Mouse (Mus musculus) layer of hippocampus, adult 2 months (tissue): ENCODE measurements around the gene Olfr1413. TPM values are rescaled to one million over a fixed set of nuclear protein-coding genes. Genes with fewer than 3 reads are reported as not detected.

ENCODE experiments used
- DNase-seq, 2 experiments: peaks; one replicate each; pipeline ENCODE4 v3.0.0; 2022; ENCODE audit warnings: low spot score in 2 of 2
- H3K27ac ChIP-seq: fragments of 200-600 bp; 2 replicates; pipeline ENCODE4 v1.8.1; 2022
- H3K4me3 ChIP-seq: fragments of 200-600 bp; 2 replicates; pipeline ENCODE4 v1.8.1; 2022; ENCODE audit warnings: mild to moderate bottlenecking
- CTCF ChIP-seq: fragments of 200-600 bp; conservative IDR thresholded peaks from 2 replicates; pipeline ENCODE4 v1.8.1; 2022; ENCODE audit warnings: antibody characterized with exemption, mild to moderate bottlenecking, moderate library complexity
- total RNA-seq, 2 experiments: library from RNA; stranded (reverse); gene quantifications; 2 replicates each; pipeline ENCODE4 v1.2.3; 2021

The Olfr1413 gene
- total RNA-seq, 2 experiments from 2014 or later = not detected

DNA sequence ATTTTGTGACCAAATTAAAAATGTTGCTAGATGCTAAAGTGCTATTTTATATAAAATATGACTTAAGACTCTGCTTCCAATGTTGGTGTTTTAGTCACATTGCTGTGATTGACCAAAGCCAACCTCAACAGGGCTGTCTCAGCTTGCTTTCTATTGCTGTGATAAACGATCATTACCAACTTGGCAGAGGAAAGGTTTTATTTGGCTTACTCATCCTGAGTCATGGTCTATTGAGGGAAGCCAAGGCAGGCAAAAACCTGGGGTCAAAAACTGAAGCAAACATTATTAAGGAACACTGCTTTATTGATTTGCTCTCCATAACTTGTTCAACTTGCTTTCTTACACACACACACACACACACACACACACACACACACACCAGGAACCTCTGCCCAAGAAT is 44.9 kb downstream of the Olfr1413 start:
- Histone ChIP-seq H3K4me3 (no peak overlapping the region), H3K27ac (no peak overlapping the region)
- no peak for DNase-seq
- no peak for TF ChIP-seq CTCF

- H3K27ac ChIP-seq = no peak within 1 kb of the TSS
- TF ChIP-seq CTCF = no peak
- DNase-seq = no peak
- no peak within 1 kb of the TSS for H3K4me3 ChIP-seq
Measured at GRCm38 (mm10) chr1:92617488-92617887, 46.4 kb downstream of the Olfr1413 start, which contains the start of gene Olfr12. Gene Olfr12 (plus strand): TSS chr1:92617788.

GRCm38 (mm10) chr1:92618360-92618759 is 47.2 kb downstream of the Olfr1413 start:
- Histone ChIP-seq H3K27ac (no peak overlapping the region), H3K4me3 (no peak overlapping the region)
- TF ChIP-seq CTCF = no peak
- DNase-seq = no peak

Other genes with a start within 250 kb of the Olfr1413 start
- 100 to 1,000 TPM; 275 to 279 TPM for gene Ndufa10, start 97.5 kb upstream of the Olfr1413 start, total RNA-seq
- not detected for gene Olfr1416, start 86.2 kb upstream of the Olfr1413 start, total RNA-seq
- not detected for gene Olfr1415, start 75.2 kb upstream of the Olfr1413 start, total RNA-seq
- not detected for gene Olfr1414, start 52.7 kb upstream of the Olfr1413 start, total RNA-seq
- not detected for gene Olfr1412, start 14.5 kb downstream of the Olfr1413 start, total RNA-seq
- gene Olfr1411, start 23.1 kb downstream of the Olfr1413 start, total RNA-seq = not detected
- not detected for gene Olfr1410, start 34.5 kb downstream of the Olfr1413 start, total RNA-seq
- gene Olfr12, start 46.5 kb downstream of the Olfr1413 start, total RNA-seq = under 1 TPM in 1 of 2 experiments, not detected in 1; 0.08 TPM
- gene Cops9, start 70.7 kb downstream of the Olfr1413 start, total RNA-seq = 100 to 1,000 TPM; 321 to 335 TPM
- 1 to 10 TPM in 1 of 2 experiments, under 1 TPM in 1; 0.61 to 1.2 TPM for gene Otos, start 77.5 kb downstream of the Olfr1413 start, total RNA-seq